ENCODE assay signal across 26 mouse cellular contexts in the genomic region with DNA sequence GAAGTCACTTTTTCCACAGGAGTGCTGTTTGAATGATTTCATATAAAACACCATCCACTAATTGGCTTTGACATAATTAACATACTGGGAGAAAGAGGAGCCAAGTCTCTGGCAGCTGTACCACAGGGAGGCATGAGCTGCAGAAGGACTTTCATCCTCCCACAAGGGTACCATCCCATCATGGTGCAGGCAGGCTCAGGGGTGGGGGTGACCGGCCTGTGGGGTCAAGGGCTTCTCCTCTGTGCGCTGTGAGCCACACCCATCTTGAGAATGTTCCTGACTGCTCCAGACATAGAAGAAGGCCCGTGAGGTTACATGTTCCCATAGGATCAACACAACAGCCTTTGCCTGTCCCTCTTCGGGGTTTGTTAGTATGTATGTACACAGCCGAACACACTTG.
DNase-seq lines count a peak whose midpoint lies in the region; ATAC-seq lines count a peak whose summit lies in the region.
"Had no signal": no experiment of that assay in that cellular context is flagged by ENCODE, and none has a peak within 500 bp of the region (broad histone marks: within the 10 kb centered on the region; RNA-seq: fewer than 3 reads in every experiment).

No protein-coding gene starts in this region.

- WGBS in forebrain, embryonic 13.5 days, result 62% methylated on average over 5 of the region's 5 CpGs
- 78% methylated on average over 5 of the region's 5 CpGs for WGBS in forebrain, embryonic 11.5 days

- ATAC-seq in forebrain, embryonic 13.5 days, result no peak; the same call in 1 of the 2 replicates
- no peak for ATAC-seq in forebrain, embryonic 11.5 days (replicated peaks; ENCODE audit: low FRiP score)
- ATAC-seq: CD4-positive, CD25-positive, alpha-beta regulatory T cell, adult 4 months; hindbrain, embryonic 16.5 days; intestine, embryonic 15.5 days had no signal

- no peak overlapping the region for H3K4me2 ChIP-seq in forebrain, embryonic 13.5 days
- H3K4me2 ChIP-seq in forebrain, embryonic 11.5 days (ENCODE audit: low read depth, low read length, severe bottlenecking), result no peak overlapping the region
- H3K4me2 ChIP-seq: intestine, embryonic 15.5 days had no signal

- no peaks in the 10 kb centered on the region for H3K9me3 ChIP-seq in forebrain, embryonic 13.5 days (replicated peaks)
- no peaks in the 10 kb centered on the region; the same call in 1 of the 2 replicates for H3K9me3 ChIP-seq in forebrain, embryonic 11.5 days (ENCODE audit: control insufficient read depth, low read length)
- H3K9me3 ChIP-seq: intestine, embryonic 15.5 days; midbrain, embryonic 10.5 days had no signal

- H3K36me3 ChIP-seq in forebrain, embryonic 13.5 days (ENCODE audit: poor library complexity, severe bottlenecking), result no peaks in the 10 kb centered on the region
- no peaks in the 10 kb centered on the region for H3K36me3 ChIP-seq in forebrain, embryonic 11.5 days (ENCODE audit: control insufficient read depth, insufficient read depth, low read length)
- H3K36me3 ChIP-seq: hindbrain, embryonic 10.5 days; intestine, embryonic 15.5 days; midbrain, embryonic 10.5 days had no signal

- H3K27ac ChIP-seq in forebrain, embryonic 13.5 days, result peak overlapping the region; percentile 57; the same call in 1 of the 2 replicates
- H3K27ac ChIP-seq in forebrain, embryonic 11.5 days (ENCODE audit: low read depth, low read length), result no peak overlapping the region
- H3K27ac ChIP-seq: intestine, embryonic 15.5 days; liver, embryonic 14.5 days; macrophage; midbrain, embryonic 10.5 days had no signal

- H3K9ac ChIP-seq in forebrain, embryonic 13.5 days, result no peak overlapping the region
- H3K9ac ChIP-seq in forebrain, embryonic 11.5 days (ENCODE audit: low read length), result no peak overlapping the region
- H3K9ac ChIP-seq: intestine, embryonic 15.5 days; liver, embryonic 14.5 days had no signal

- intact Hi-C loops in left cerebral cortex, postnatal 4 days (cut with DNase I), result no loop called here
- intact Hi-C loops in left cerebral cortex, postnatal 10 days (cut with DNase I), result no loop called here

- DNase-seq in forebrain, embryonic 11.5 days (ENCODE audit: low spot score), result no peak
- peak; percentile 56 for DNase-seq in left cerebral cortex, postnatal 4 days
- DNase-seq in left cerebral cortex, postnatal 10 days (ENCODE audit: extremely low spot score in 1 of 2, low spot score in 2 of 2), result no peak
- peak; percentile 55 for DNase-seq in retina, postnatal 1 day
- DNase-seq in retina, embryonic 14.5 days (ENCODE audit: low spot score), result no peak
- DNase-seq in adrenal gland, adult 8-10 months, result no peak
- DNase-seq: adrenal gland, postnatal 14 days; cerebellum, adult 18-20 months; heart, postnatal 14 days; kidney, adult 2 months; kidney, postnatal 36 days; layer of hippocampus, postnatal 36 days; liver; lung, adult 2 months; lung, postnatal 10 days; thymus, adult 2 months; thymus, postnatal 36 days had no signal

- no peaks in the 10 kb centered on the region for H3K27me3 ChIP-seq in forebrain, embryonic 13.5 days
- no peaks in the 10 kb centered on the region for H3K27me3 ChIP-seq in forebrain, embryonic 11.5 days (ENCODE audit: control insufficient read depth, insufficient read depth, low read length)
- H3K27me3 ChIP-seq: intestine, embryonic 15.5 days had no signal

- peaks cover 37% of the 10 kb centered on the region for H3K4me1 ChIP-seq in forebrain, embryonic 13.5 days
- H3K4me1 ChIP-seq in forebrain, embryonic 11.5 days (replicated peaks; ENCODE audit: control insufficient read depth, insufficient read depth, low read length), result peaks cover 9% of the 10 kb centered on the region

- H3K4me3 ChIP-seq in forebrain, embryonic 13.5 days, result no peak overlapping the region
- no peak overlapping the region for H3K4me3 ChIP-seq in forebrain, embryonic 11.5 days (ENCODE audit: low read depth, low read length)
- H3K4me3 ChIP-seq: hindbrain, embryonic 10.5 days; intestine, embryonic 15.5 days; midbrain, embryonic 10.5 days; myocyte had no signal

Comparison
In these comparisons a context has a peak if more than half of its experiments do, and no peak if none do; other contexts are left out.
1. DNase-seq: peak in left cerebral cortex, postnatal 4 days (single experiment) and retina, postnatal 1 day (single experiment); none in forebrain, embryonic 11.5 days (single experiment), left cerebral cortex, postnatal 10 days (0 of 2), retina, embryonic 14.5 days (single experiment) and adrenal gland, adult 8-10 months (single experiment).